Mouse (Mus musculus): ENCODE results near the gene Ccdc126.
A peak's percentile ranks its signal among the peaks of the same experiment; 100 is the strongest.

The Ccdc126 gene

DNA sequence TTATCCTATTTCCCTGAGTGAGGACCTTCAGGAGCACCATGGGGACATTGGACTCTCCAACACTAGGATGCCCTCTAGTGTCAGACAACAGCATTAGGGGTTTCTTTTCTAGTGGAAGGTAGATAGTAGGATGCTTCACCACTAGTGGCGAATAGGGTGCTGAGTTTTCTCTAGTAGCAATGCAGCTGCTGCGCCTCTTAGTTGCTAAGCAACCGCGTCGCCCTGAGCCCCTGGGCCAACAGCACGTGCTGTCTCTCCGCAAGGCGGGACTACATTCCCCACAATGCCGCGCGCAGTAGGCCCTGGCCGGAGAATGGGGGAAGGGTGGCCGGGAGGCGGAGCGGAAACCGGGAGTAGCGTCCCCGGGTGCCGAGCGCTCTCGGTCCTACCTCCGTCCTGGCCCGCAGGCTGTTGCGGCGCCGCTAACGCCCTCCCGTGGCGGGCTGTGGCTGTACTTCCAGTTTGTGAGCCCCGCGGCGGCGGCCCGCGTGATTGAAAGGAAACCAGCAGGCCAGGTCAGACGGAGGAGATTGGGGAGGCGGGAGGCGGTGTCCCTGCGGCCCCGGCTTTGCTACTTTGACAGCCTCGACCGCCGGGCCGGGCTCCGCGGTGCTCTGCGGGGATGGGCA lies at the start of gene Ccdc126:
Gene Ccdc126, plus strand, starts transcription at position 309 of the 629 bp plus-strand sequence.
- DNase-seq (ENCODE audit: low read depth, low spot score) = peak; percentile 100

DNA sequence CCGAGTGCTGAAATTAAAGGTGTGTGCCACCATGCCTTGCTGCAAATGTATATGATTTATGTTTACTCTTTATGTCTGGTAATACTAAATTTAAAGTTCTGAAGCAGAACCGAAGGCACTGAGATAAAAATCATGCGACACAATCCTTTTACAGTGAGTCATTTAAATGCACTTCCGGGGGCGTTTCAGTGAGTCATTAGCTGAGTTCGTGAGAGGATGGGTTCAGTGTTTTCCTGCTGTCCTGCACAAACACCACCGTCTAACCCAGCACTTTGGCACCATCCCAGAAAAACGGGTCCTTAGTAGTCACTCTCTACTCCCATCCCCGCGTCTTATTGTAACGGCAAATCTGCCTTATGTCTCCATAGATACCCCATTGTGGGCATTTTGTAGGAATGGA lies 49.2 kb upstream of the Ccdc126 start:
- DNase-seq (ENCODE audit: low read depth, low spot score) = peak; percentile 81

DNA sequence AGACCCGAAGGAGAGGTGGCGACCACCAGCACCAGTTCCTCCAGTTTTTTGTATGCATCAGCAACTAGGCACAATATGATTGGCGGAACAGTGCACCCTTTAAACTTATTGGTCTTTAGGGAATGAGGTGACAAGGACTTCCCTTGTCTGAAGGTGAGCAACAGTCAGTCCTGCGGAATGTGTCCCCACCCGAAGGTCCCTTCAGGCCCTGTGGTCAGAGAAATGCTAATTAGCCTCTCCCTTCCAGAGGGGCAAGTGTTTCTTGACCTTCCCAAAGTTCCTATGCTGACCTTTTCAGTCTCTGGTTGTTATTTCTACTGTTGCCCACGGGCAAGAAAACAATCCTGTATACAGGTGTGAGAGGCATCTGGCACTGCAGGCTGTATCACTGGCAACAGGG lies 47.3 kb upstream of the Ccdc126 start:
- DNase-seq (ENCODE audit: low read depth, low spot score) = no peak

DNA sequence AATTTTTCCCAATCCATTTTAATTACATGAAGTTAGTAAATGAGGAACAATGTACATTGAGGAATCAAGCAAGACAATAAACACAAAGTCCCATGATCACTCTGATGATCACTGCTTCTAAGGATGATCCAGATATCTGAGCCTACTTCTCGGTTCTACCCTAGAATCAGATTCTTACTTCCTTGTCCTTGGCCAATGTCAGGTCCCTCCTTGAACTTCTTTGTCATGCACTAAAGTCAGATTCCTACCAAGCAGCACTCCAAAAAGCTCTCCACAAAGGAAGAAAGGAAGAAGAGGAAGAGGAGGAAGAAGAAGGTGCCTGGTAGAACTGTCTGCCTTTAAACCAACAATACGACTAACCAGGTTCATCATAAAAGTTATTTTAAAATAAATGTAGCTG lies 46.2 kb upstream of the Ccdc126 start:
- DNase-seq (ENCODE audit: low read depth, low spot score) = peak; percentile 80

DNA sequence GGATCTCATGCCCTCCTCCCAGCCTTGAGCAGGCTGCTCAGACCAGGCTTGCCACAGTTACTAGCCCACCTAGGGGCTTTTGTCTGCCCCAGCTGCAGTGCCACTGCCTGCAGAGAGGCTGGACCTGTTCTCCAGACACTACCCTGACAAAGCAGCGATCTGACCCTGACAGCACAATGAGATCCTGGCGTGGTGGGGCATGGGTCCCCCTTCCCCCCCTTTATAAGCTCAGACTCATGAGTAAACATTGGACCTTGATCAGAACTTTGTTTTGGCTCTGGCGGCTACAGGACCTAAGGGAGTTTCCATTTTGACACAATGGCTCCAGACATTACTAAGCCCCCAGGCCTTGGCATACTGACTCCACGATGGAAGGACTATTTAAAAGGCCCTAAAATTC lies 45.1 kb upstream of the Ccdc126 start:
- peak; percentile 80 for DNase-seq (ENCODE audit: low read depth, low spot score)

DNA sequence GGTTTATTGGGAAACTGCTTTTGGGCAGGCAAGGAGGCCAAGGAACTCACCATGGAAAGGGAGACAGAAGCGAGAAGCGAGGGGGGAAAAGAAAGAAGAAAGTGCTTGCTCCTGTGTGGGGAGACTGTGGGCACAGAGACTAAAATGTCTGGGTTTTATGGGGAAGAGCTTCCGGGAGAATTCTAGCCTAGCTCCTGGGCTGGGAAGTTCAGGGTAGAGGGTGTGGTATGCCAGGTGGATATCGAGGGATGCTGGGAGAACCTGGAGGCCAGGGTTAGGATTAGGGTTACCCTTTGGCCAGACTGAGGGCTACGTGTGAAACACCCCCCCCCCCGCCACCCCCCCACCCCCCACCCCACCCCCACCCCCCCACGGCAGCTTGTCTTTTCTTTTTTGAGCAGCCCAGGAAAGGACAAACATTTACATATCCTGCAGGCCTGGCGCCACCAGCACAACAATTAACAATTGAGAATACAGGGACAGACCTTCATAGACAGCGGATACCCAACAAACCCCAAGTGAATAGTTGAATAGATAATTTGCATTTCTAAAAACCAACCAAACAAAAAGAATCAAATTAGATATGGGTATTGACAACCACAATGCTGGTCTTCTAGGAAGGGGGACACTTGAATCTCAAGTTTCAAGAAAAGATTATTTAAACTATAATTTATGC lies 44.5 kb upstream of the Ccdc126 start:
- peak; percentile 92 for DNase-seq (ENCODE audit: low read depth, low spot score)

DNA sequence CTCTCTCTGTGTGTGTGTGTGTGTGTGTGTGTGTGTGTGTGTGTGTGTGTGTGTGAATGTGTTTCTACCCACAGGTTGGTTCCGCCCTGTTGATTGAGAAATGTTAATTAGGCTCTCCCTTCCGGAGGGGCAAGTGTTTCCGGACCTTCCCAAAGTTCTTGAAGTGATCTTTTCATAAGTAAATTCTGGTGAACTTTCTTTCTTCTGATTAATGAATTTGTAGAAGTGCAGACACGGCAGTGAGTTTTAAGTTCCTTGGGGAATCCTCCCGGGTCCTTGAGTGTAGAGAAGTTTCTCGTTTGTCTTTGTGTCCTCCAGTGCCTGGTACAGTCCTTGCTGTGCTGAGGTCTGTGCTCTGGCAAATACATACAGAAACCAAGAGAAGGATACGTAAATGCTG lies 43.8 kb upstream of the Ccdc126 start:
- peak; percentile 96 for DNase-seq (ENCODE audit: low read depth, low spot score)

DNA sequence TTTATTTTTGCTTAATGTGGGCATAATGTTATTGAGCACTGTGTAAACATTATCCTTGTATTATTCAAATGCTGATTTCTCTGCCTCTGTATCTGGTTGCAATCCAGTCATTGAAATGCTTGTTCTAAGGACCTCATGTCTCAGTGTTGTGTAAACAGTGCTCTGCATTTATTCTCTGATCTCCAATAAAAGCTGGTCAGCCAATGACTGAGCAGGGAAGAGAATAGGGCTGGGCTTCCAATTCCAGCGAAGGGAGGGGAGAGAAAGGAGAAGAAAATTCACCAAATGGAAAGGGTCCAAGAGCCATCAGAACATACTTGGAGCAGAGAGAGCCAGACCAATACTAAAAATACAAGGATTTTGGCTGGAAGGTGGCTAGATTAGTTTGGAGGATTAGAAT lies 38.1 kb upstream of the Ccdc126 start:
- DNase-seq (ENCODE audit: low read depth, low spot score) = no peak

DNA sequence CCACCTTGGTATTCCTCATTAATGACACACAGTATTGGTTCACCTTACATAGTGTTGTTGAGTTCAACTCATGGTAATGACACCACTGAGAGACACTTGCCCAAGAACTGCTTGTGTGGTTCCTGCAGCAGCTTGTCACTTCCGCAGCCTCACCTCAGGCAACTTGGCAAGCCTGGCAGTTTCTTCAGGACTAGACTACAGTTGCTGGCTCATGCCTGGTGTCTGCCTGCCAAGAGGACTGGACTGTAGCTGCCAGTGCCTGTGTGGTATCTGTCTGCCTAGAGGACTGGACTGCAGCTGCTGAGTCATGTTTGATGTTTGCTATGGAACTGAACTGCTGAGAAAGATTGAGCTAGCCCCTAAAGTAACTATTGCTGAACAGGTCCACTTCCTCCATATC lies 37.0 kb upstream of the Ccdc126 start:
- no peak for DNase-seq (ENCODE audit: low read depth, low spot score)

DNA sequence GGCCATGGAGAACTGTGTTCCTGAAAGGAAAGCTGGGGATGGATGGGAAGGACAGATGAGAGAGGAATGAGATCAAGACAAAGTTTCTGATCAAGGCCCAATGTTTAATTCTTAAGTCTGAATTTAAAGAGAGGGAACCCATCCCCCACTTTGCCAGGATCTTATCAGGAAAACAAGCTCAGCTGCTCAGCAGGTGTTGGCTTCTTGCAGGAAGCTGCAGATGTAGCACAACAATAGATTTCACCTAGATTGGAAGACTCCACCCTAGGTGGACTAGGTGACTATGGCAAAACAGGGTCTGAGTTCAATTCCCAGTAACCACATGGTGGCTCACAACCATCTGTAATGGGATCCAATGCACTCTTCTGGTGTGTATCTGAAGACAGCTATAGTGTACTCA lies 20.8 kb upstream of the Ccdc126 start:
- DNase-seq (ENCODE audit: low read depth, low spot score) = peak; percentile 84

DNA sequence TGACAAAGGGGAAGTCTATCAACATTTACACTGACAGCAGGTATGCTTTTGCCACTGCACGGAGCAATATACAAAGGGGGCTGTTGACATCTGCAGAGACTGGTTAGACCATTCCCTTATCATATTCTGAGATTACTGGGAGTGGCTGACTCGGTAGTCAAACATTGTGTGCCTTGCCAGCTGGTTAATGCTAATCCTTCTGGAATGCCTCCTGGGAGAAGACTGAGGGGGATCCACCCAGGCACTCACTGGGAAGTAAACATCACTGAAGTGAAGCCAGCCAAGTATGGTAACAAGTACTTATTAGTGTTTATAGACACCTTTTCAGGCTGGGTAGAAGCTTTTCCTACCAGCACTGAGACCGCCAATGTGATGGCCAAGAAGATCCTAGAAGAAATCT lies 4.3 kb upstream of the Ccdc126 start:
- peak; percentile 78 for DNase-seq (ENCODE audit: low read depth, low spot score)

DNA sequence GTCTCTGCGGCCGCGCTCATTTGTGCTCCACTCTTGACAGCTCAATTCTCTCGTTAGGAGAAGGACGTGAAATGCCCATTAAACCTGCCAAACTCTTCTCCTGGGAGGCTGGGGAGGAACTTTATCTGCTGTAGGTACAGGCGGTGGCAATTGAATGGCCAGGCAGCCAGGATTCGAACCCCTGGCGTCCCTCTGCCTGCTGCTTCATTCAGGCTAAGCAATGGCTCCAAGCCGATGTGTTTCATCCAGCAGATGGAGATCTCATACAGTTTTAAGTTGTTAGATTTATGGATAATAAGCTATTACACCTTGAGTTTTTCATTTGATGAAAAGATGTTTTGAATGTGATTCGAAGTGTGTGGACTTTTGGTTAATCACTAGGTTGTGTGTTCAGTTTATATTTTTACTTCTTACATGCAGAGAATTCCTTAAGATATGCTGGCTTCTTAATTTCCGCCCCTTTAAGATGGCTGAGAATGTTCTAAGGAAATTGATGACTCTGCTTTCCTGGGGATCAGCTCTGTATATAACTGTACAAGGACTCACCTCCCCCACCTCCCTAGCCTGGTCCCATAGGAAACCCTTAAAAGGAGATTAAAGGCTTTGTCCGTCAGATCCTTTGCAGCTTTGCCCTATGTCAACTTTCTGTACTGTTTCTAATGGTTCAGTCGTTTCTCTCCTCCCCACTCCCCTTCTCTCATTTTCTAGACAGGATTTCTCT lies 681 bp downstream of the Ccdc126 start:
- DNase-seq (ENCODE audit: low read depth, low spot score) = no peak

DNA sequence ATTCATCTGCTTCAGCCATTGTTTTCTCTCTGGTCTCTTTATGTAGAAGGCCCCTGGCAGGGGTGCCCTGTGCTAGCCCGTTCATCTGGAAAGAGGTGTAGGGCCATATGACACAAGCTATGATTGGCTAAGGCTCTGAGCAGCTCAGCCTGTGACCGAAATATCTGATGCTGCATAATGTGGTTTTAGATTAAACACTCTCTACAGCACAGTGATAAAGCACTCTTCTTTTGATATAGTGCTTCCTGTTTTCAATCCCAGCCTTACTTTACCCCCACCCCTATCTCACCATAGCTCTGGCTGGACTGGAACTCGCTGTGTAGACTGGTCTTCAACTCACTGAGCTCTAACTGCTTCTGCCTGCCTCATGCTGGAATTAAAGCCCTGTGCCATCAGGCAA lies 2.3 kb downstream of the Ccdc126 start:
- no peak for DNase-seq (ENCODE audit: low read depth, low spot score)

DNA sequence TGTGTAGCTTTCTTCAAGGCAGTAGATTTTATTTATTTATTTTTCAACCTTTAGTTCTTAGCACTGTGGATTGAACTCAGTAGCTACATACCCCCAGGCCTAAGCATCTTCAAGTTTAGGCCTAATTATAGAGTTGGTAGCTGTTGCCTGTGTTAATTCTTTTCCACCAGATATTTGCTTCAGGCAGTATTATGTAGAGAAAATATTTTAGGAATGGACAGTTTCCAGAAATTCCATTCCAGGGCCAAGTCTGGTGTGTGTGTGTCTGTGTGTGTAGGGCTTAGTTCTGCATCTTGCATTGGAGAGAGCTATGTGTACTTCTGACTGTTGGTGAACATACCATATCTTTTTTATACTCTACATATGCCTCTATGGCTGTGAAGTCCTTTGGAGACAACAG lies 3.0 kb downstream of the Ccdc126 start:
- no peak for DNase-seq (ENCODE audit: low read depth, low spot score)

DNA sequence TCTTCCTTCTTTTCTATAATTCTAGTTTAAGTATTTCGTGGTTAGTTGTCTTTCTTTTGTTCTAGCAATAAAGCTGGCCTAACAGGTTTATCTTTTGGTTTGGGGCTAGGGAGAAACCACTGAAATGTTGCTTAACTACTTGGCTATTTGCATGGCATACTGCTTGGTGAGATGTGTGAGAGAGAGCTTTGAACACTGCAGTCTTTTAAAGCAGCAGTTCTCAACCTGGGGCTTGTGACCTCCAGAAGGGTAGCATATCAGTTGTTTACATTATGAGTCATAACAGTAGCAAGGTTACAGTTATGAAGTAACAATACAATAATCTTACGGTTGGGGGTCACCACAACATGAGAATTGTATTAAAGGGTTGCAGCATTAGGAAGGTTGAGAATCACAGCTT lies 3.9 kb downstream of the Ccdc126 start:
- no peak for DNase-seq (ENCODE audit: low read depth, low spot score)

DNA sequence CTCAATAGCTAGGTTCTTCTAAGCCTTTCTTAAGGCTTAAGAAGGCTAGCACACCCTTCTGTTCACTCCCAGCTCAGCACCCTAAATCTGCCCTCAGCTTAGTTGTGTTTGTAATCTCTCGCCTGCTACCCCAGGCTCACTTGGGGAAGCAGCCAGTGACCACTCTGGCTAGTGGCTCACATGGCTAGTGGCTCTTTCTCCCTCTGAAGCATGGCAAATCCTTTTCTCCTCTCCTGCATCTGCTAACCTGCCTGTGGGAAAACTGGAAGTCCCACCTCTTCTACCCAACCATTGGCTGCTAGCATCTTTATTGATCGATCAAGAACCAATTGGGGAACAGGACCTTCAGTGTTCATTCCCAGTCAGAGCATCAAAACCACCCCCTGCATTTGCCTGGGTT lies 5.5 kb downstream of the Ccdc126 start:
- DNase-seq (ENCODE audit: low read depth, low spot score) = peak; percentile 68

DNA sequence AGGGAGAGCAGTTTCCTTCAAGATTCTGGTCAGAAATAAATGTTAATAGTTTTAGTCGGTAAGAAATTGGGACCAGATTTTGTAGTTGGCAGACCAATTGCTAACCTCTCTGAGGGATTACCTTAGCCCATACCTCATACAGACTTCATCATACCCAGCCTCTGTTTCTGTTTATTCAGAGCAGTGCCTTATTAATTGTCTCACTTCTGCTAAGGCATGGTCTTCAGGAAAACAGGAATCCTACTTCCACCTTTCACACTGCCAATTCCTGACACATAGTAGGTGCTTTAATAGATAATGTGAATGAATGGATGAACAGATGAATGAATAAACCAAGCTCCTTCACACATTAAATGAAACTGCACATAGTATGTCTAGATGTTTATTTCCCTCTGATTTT lies 6.2 kb downstream of the Ccdc126 start:
- DNase-seq (ENCODE audit: low read depth, low spot score) = no peak

DNA sequence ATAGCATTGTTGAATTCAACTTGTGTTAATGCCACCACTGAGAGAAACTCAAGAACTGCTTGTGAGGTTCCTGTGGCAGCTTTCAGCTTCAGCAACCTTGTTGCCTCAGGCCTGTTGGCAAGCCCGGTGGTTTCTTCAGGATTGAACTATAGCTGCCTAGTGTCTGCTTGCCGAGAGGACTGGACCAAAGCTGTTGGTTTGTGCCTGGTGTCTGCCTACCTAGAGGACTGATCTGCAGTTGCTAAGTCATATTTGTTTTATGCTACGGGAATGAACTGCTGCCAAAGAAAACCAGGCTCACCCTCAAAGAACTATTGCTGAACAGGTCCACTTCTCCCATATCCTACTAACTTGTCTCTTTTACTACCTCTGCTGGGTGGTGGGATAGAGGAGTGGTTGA lies 7.8 kb downstream of the Ccdc126 start:
- no peak for DNase-seq (ENCODE audit: low read depth, low spot score)

DNA sequence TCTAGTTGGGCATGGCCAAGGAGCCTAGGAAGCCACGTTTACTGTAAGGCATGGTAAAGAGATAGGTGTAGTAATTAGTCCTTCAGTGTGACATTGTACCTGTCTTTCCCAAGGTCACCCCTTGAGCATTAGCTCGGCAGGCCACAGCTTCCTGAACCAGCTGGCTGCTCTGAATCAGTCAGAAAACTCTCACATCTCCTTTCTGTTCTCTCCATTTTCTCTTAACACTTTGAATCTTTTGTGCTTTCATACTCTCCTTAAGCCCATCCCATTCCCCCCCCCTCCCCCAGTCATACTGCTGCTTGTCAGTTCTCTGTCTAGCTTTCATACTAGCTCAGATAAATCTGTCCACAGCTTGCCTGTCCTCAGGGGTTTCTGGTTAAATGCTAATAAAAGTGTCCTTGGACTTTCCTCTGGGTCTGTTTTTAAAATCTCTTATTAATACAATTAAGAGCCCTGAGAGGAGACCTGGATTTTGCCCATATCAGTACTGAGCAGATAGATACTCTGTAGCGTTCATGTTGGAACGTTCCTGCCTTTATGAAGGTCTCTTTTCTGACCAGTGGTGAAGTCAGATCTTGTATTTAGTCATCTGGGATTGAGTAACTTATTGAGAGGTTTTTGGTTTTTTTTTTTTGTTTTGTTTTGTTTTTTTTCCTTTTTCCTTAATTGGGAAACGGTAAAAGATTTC lies 12.4 kb downstream of the Ccdc126 start:
- DNase-seq (ENCODE audit: low read depth, low spot score) = no peak

DNA sequence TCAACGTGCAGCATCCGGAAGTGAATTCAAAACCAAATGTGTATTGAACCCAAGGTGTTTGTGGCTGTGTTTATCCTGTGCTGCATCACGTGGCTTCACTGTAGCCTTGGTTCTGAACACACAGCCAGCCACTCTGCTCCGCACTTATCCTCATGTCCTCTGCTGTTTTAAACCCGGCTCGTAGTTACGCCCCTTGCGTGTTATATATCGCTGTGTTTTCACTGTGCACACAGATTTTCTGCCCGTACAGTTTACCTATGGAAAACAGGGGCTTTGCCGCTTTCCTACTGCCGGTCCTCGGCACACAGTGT lies 12.9 kb downstream of the Ccdc126 start:
- no peak for DNase-seq (ENCODE audit: low read depth, low spot score)

DNA sequence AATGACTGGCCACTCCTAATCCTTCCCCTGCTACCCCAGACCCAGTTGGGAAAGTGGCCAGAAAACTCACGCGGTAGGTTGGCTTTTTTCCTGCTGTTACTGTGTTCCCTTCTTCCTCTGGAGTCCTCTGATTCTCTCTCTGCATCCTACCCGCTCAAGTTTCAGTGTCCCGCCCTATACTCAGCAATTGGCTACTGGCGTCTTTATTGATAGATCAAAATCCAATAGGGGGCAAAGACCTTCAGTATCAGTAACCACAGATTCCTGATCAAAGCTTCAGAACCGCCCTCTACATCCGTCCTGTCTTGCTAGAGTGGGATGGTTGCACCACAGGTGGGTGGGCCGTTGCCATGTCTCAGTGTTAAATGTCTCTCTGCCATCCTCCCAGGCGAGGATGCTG lies 19.5 kb downstream of the Ccdc126 start:
- peak; percentile 91 for DNase-seq (ENCODE audit: low read depth, low spot score)

DNA sequence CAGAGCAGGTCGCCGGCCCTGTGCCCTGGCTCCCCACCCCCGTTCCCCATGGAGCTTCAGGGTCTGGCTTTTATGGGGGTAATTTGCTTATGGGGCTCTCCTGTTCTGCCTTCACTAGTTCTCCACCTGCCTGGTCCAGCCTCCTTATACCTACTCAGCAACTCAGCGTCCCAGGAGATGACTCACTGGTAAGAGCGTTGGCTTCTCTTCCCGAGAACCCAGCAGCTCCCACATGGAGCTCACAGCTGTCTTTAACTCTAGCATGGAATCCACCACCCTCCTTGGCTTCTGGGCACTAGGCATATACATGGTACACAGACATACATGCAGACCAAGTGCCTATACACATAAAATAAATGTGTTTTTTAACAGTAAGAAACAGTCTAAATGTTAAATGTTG lies 20.1 kb downstream of the Ccdc126 start:
- DNase-seq (ENCODE audit: low read depth, low spot score) = no peak

Measured in R1 (cell line).